Mouse (Mus musculus) limb, embryonic 10.5 days (tissue): ENCODE measurements around the gene Immp2l. TPM values are rescaled to one million over a fixed set of nuclear protein-coding genes. Genes with fewer than 3 reads are reported as not detected.
A peak's percentile ranks its signal among the peaks of the same experiment; 100 is the strongest.

Source experiments
- DNase-seq: peaks from one replicate; pipeline ENCODE4 v3.0.0-alpha.2; 2017; ENCODE audit warnings: low spot score
- H3K27ac ChIP-seq: fragments of 300-500 bp; sonication (generic); 2 replicates; pipeline ENCODE4 v1.5.1; 2016; ENCODE audit warnings: mild to moderate bottlenecking
- H3K27me3 ChIP-seq: fragments of 300-500 bp; sonication (generic); 2 replicates; pipeline ENCODE4 v1.6.1; 2016; ENCODE audit warnings: low read depth, mild to moderate bottlenecking; ENCODE audit not compliant: poor library complexity, severe bottlenecking
- H3K36me3 ChIP-seq: fragments of 300-500 bp; sonication (generic); 2 replicates; pipeline ENCODE4 v1.6.1; 2016; ENCODE audit warnings: mild to moderate bottlenecking, moderate library complexity
- H3K4me1 ChIP-seq: fragments of 300-500 bp; sonication (generic); 2 replicates; pipeline ENCODE4 v1.6.1; 2016
- H3K4me3 ChIP-seq: fragments of 300-500 bp; sonication (generic); 2 replicates; pipeline ENCODE4 v1.5.1; 2016; ENCODE audit warnings: mild to moderate bottlenecking, moderate library complexity
- H3K9me3 ChIP-seq: fragments of 300-500 bp; sonication (generic); replicated peaks from 2 replicates; pipeline ENCODE4 v1.6.1; 2016; ENCODE audit warnings: mild to moderate bottlenecking
- WGBS: fragments of 180-500 bp; shearing (Covaris S2); methylation state at CpG from one replicate; pipeline ENCODE4 v1.1.7; 2016; 5-methylcytosine and 5-hydroxymethylcytosine counted together
- polyA plus RNA-seq: library from polyadenylated mRNA; unstranded; fragments of >200 nt; fragmentation: Nextera tagmentation; extraction: Ambion mirVana; gene quantifications from 2 replicates; pipeline ENCODE4 v1.2.1, GENCODE M21; 2016

The Immp2l gene
- polyA plus RNA-seq, 1 experiment from 2014 or later = 8.5 TPM

DNA sequence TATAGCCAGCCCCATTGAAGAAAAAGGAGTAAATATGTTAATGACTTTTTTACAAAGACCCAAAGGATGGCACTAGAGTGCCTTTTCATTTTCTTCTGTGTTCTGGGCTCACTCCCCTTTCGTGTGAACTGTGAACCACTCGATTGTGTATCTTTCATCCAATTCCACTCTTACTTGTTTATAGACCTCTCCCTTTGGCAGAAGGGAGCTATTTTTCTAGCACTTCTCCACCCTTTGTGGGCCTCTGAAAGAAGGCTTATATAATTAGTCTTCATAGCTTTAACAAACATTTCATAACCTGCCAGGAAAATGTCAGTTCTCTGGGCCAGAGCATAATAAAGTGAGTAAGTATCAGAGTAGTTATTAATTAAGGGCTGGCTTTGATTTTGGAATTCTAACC, 327.4 kb downstream of the Immp2l start:
- H3K36me3 ChIP-seq = no peaks in the 10 kb centered on the region
- H3K9me3 ChIP-seq = no peaks in the 10 kb centered on the region
- no peaks in the 10 kb centered on the region for H3K27me3 ChIP-seq
- WGBS = 80% methylated on average over 2 of the region's 2 CpGs
- H3K27ac ChIP-seq = no peak overlapping the region
- H3K4me1 ChIP-seq = peaks cover 9% of the 10 kb centered on the region
- no peak for DNase-seq
- no peak overlapping the region for H3K4me3 ChIP-seq

DNA sequence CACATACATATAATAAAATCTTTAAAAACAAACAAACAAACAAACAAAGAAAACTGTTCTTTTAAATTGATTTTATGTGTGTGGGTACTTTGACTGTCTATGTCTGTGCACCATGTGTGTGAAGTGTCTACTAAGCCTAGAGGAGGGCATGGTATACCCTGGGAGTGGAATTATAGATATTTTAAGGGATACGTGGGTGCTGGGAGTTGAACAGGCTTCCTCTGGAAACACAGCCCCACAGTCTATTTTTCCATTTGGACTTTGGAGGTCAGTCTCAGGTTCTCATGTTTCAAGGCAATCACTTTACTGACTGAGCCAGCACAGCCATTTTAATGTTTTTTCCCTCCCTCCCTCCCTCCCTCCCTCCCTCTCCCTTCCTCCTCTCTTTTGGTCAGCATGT, 331.0 kb downstream of the Immp2l start:
- no peak for DNase-seq
- 42% methylated on average over 1 of the region's 1 CpGs for WGBS
- Histone ChIP-seq H3K36me3 (no peaks in the 10 kb centered on the region), H3K4me3 (no peak overlapping the region), H3K27ac (peak overlapping the region; percentile 30; the same call in 1 of the 2 replicates), H3K4me1 (peaks cover 9% of the 10 kb centered on the region), H3K9me3 (no peaks in the 10 kb centered on the region), H3K27me3 (no peaks in the 10 kb centered on the region)

DNA sequence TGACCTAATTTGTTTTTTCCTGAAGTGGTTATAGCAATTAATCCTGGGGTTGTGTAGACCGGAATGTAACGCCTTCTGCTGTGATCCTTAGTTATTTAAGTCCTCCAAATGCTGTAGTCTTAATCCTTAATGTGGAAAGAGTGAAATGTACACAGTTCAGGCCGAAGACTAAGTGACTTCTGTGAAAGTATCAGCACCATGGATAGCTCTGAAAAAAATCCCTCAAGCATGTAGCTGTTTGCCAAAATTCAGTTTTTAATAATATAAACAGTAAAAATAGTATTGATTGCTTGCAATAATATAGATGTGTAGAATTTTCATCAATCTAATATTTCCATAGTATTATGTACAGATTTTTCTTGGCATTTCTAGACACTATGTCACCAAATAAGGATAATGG, 332.1 kb downstream of the Immp2l start:
- WGBS = 65% methylated on average over 3 of the region's 3 CpGs
- DNase-seq = no peak
- Histone ChIP-seq H3K27me3 (no peaks in the 10 kb centered on the region), H3K27ac (no peak overlapping the region), H3K4me1 (peaks cover 12% of the 10 kb centered on the region), H3K36me3 (no peaks in the 10 kb centered on the region), H3K9me3 (no peaks in the 10 kb centered on the region), H3K4me3 (no peak overlapping the region)

DNA sequence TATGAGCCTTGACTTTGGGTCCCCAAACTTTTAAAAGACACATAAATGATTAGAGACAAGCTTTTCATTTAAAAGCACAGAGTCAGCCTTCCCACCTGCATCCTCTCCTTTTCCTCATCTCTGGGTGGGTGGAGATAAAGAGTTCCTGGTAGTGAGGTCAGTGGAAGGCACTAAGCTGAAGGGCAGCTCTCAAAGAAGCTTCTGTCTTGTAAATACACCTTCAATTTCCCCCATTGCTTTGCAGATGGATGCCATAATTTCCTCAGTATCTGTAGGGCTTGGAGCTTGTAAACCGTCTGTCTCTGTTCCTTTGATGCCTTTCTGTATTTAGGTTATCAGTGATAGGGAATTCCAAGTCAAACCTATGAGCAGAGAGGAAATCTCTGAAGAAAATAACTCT, 362.8 kb downstream of the Immp2l start:
- Histone ChIP-seq H3K4me3 (no peak overlapping the region), H3K27ac (no peak overlapping the region), H3K27me3 (no peaks in the 10 kb centered on the region), H3K36me3 (no peaks in the 10 kb centered on the region), H3K4me1 (no peaks in the 10 kb centered on the region), H3K9me3 (no peaks in the 10 kb centered on the region)
- 59% methylated on average over 1 of the region's 1 CpGs for WGBS
- no peak for DNase-seq

DNA sequence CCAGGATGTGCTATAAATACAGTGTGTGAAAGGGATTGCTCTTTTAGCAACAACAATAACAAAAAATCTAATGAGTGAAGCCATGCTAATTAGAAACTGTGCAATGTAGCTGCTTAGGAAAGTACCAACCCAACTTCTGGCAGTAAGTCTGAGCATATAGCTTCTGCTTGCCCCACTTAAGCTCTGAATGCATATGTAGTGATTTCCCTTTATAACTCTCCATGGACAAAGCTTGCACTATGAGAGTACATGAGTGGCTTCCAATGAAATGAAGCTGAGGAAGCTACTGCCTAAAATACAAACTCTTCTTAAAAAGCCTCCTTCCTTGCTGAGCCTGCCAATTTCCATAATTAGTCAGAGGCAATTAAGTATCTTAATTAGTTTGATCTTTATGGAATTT, 370.3 kb downstream of the Immp2l start:
- Histone ChIP-seq H3K36me3 (no peaks in the 10 kb centered on the region), H3K27me3 (no peaks in the 10 kb centered on the region)
- DNase-seq = no peak

DNA sequence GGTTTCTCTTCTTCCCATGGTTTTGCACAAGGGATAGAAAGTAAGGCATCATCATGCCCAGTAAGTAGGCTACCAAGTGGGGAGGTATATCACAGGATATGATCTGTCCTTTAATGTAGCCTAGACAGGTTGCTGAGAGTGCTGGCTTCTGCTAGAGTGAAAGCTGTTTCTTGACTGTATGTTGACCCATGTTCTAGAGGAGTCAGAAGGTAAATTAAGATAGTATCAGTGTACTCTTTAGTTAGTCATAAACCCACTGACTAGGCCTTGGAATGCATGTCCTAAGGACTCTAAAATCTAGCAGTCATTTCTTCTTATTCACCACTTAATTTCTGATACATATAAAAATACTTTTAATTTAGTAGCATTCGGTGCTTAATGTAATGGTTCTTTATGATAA, 377.2 kb downstream of the Immp2l start:
- H3K36me3 ChIP-seq = no peaks in the 10 kb centered on the region
- no peaks in the 10 kb centered on the region for H3K4me1 ChIP-seq
- H3K9me3 ChIP-seq = no peaks in the 10 kb centered on the region
- WGBS = 94% methylated on average over 1 of the region's 1 CpGs
- no peak overlapping the region for H3K27ac ChIP-seq
- no peak overlapping the region for H3K4me3 ChIP-seq
- H3K27me3 ChIP-seq = no peaks in the 10 kb centered on the region
- no peak for DNase-seq

More for the DNA sequence above, 370.3 kb downstream of the Immp2l start:
- no peak overlapping the region for H3K27ac ChIP-seq
- no peaks in the 10 kb centered on the region for H3K4me1 ChIP-seq
- no peak overlapping the region for H3K4me3 ChIP-seq
- no peaks in the 10 kb centered on the region for H3K9me3 ChIP-seq

DNA sequence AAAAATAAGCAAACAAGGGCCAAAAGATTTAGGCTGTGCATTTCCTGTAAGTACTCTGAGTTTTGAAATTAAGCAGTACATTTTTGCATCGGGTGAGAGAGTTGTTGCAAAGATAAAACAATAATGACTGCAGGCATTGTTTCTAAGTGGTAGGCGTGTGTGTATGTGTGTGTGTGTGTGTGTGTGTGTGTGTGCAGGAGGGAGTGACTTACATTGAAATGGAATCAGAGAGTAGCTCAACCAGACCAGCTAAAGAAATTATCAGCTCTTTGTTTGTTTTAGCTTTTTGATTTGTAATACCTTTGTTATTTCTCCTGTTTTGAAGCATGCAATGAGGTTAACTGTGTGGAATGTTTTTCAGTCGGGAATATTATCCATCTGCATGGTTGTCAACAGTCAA, 378.0 kb downstream of the Immp2l start:
- no peak for DNase-seq
- Histone ChIP-seq H3K4me3 (no peak overlapping the region), H3K4me1 (no peaks in the 10 kb centered on the region), H3K27me3 (no peaks in the 10 kb centered on the region), H3K9me3 (no peaks in the 10 kb centered on the region), H3K36me3 (no peaks in the 10 kb centered on the region), H3K27ac (no peak overlapping the region)
- 83% methylated on average over 3 of the region's 3 CpGs for WGBS

DNA sequence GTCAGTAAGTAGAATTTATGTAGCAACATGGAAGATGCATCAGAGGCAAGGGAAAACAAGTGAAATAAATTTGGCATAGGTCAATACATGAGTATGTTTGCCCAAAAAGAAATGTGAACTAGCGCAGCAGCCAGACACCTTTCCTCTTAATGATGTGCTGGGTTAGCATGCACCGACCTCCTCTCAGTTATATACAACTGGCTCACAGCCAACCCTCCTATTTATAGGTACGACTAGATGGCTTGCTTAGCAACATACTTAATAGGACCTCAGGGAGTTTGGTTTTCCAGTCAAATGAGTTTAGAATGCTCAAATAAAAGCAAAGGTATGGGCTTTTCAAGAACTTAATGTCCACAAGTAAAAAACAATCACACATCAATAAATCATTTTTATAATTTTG, 385.5 kb downstream of the Immp2l start:
- Histone ChIP-seq H3K4me1 (peaks cover 9% of the 10 kb centered on the region; the same call in 1 of the 2 replicates), H3K9me3 (no peaks in the 10 kb centered on the region), H3K4me3 (no peak overlapping the region), H3K27me3 (no peaks in the 10 kb centered on the region), H3K36me3 (no peaks in the 10 kb centered on the region), H3K27ac (no peak overlapping the region)
- WGBS = 63% methylated on average over 3 of the region's 3 CpGs
- DNase-seq = no peak

DNA sequence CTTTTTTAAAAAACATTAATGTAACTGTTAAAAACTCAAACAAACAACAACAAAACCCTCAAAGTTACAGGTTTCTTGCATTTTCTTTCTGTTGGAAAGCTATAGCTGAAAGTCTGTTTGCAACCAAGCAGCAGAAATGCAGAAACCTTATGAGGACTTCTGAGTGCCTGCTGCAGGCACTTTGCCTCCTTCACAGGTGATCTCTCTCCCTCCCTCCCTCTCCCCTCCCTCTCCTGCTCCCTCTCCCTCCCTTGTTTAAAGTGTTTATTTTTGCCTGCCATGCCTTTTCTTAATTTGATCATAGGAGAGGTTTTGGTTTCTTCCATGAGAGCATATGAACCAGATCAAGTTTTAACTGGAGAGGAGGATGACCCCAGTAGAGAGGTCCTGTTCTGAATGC, 392.7 kb downstream of the Immp2l start:
- DNase-seq = no peak
- Histone ChIP-seq H3K27me3 (no peaks in the 10 kb centered on the region), H3K4me3 (no peak overlapping the region), H3K27ac (no peak overlapping the region), H3K4me1 (no peaks in the 10 kb centered on the region), H3K9me3 (no peaks in the 10 kb centered on the region), H3K36me3 (no peaks in the 10 kb centered on the region)

DNA sequence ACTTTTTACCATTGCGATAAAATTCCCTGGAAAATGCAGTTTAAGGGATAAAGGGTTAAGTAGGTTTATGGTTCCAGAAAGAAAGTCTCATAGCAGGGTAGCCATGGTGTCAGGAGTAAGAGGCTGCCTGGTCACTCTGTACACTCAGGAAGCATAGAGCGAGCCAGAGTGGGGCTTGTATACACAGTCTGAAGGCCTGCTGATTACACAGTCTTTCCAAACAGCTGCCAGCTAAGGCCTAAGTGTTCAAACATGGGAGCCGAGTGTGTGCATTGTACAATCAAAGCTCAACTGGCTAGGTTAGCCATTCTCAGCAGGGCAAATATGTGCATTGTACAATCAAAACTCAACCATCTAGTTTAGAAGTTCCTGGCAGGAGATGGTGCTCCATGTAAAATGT, 393.2 kb downstream of the Immp2l start:
- 75% methylated on average over 3 of the region's 3 CpGs for WGBS
- H3K27me3 ChIP-seq = no peaks in the 10 kb centered on the region
- no peak overlapping the region for H3K27ac ChIP-seq
- no peaks in the 10 kb centered on the region for H3K4me1 ChIP-seq
- no peaks in the 10 kb centered on the region for H3K9me3 ChIP-seq
- no peak for DNase-seq
- no peak overlapping the region for H3K4me3 ChIP-seq
- H3K36me3 ChIP-seq = no peaks in the 10 kb centered on the region

DNA sequence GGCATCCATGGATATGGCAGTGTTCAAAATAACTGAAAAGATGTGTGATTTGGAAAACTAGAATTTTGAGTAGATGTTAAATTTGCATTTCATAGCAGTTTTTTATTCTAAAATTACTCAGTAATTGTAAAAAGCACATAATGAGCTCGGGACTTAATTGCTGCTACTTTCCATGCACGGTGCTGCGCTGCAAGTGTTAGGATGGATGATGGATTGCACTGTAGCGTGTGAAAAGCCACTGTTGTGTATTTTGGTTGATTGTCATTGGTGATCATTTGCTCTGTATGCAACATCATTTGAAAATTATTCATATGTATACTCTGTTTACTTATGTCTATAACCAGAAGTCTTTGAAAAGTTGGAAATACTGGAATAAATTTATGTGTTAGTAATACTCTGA, 394.1 kb downstream of the Immp2l start:
- H3K4me3 ChIP-seq = no peak overlapping the region
- H3K4me1 ChIP-seq = no peaks in the 10 kb centered on the region
- no peaks in the 10 kb centered on the region for H3K27me3 ChIP-seq
- WGBS = 90% methylated on average over 4 of the region's 4 CpGs
- DNase-seq = no peak
- no peaks in the 10 kb centered on the region for H3K36me3 ChIP-seq
- H3K9me3 ChIP-seq = no peaks in the 10 kb centered on the region
- H3K27ac ChIP-seq = no peak overlapping the region

DNA sequence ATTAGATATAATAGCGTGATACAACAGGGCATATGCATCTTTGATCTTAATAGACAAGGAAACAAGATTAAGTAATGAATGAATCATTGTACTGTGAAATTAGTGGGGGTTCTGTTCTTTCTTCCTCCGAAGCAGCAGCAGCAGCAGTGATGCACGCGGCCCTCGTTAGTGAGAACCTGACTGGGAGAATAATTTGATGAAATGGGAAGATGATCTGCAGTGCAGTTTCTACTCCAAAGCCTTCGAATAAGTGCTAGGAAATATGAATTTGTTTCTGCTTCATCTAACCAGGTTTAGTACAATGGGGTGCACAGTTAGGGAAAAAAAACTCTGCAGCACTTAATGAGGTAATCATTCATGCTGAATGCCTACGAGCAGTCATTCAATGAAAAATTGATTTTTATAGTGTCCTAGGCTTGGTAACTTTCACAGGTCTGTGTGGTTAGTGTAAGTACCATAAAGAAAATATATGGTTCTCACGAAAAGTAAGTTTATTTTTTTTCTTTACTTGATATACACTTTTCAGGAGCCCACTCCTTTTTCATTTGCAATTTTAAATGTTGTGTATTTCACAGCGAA, 401.3 kb downstream of the Immp2l start:
- no peak for DNase-seq
- WGBS = 78% methylated on average over 9 of the region's 9 CpGs

DNA sequence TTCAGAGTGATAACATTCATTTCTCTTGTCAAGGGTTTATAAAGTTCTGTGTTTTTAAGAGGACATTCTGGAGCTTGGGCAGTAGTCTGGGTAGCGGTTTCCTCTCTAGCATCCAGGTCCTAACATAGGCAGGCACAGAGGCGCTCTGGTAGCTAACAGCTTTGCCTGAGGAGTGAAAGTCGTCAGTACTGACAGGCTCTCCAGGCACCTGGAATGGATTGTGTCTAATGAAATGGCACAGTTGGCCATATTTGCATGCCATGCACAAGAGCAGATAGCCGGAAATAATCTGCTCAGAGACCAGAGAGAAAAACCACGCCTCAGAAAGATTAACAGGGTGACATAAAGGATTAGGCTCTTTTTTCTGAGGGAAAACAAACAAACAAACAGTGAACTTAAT, 403.6 kb downstream of the Immp2l start:
- H3K27ac ChIP-seq = no peak overlapping the region
- H3K27me3 ChIP-seq = no peaks in the 10 kb centered on the region
- no peaks in the 10 kb centered on the region for H3K36me3 ChIP-seq
- 68% methylated on average over 5 of the region's 5 CpGs for WGBS
- no peak overlapping the region for H3K4me3 ChIP-seq
- peaks cover 13% of the 10 kb centered on the region; the same call in 1 of the 2 replicates for H3K4me1 ChIP-seq
- no peak for DNase-seq
- H3K9me3 ChIP-seq = no peaks in the 10 kb centered on the region

More for the DNA sequence above, 401.3 kb downstream of the Immp2l start:
- no peaks in the 10 kb centered on the region for H3K9me3 ChIP-seq
- H3K36me3 ChIP-seq = no peaks in the 10 kb centered on the region
- peaks cover 13% of the 10 kb centered on the region; the same call in 1 of the 2 replicates for H3K4me1 ChIP-seq
- no peak overlapping the region for H3K4me3 ChIP-seq
- H3K27ac ChIP-seq = no peak overlapping the region
- H3K27me3 ChIP-seq = no peaks in the 10 kb centered on the region

DNA sequence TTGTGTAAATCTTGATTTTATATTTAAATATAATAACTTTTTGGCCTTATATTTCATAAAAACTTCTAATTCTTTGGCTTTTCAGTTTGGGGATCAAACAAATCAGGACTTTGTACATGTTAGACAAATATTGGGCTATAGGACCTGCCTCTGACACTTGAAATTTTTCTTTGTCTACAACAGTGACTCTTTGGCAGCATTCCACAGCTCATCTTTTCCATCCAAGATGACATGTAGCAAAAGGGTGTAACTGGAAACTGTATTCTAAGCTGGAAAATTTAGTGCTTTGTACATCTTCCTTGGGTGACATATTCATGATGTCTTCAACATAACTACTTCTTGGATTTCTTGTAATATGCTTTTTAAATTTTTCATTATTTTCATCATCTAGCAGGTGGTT, 404.9 kb downstream of the Immp2l start:
- no peak for DNase-seq
- Histone ChIP-seq H3K27ac (no peak overlapping the region), H3K9me3 (no peaks in the 10 kb centered on the region), H3K4me3 (no peak overlapping the region), H3K36me3 (no peaks in the 10 kb centered on the region), H3K27me3 (no peaks in the 10 kb centered on the region), H3K4me1 (peaks cover 13% of the 10 kb centered on the region; the same call in 1 of the 2 replicates)
